Mouse (Mus musculus): Measurements from ENCODE around the gene Inpp4b.

Gene Inpp4b

DNA sequence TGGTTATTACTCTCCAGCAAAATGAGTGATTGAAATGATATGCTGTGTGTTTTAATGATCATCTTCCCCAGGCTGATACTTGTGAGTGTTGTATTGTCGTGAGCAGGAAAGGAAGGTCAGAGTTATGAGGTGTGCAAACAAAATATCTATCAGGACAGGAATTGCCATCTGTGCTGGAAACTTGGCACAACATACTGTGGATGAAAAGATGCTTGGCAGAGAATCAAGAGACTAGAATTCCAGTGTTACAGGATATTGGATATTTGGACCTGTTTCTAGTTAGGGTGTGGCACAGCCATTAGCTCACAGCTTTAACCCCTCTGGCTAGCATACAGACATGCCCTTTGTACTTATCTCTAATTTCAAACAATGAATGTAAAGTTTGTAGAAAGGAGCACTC is 507.6 kb downstream of the Inpp4b start:
- no peak for DNase-seq

DNA sequence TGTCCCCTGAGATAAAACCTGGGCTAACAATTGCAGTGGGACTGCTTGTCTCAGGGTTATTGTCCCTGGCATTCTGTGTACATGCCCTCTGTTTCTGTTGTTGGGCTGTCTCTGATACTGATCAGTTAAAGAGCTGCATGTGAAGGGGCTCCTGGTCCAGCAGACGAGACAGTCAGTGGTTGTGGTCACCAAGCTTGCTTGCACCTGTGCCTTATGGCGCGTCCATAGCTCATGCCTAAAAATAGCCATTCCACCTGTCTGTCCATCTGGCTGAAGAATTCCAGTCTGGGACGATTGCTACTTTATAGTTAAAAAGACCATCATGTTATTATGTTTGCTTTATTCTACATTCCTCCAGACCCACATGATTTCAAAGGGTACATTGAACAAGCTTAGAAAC is 510.8 kb downstream of the Inpp4b start:
- DNase-seq: no peak

DNA sequence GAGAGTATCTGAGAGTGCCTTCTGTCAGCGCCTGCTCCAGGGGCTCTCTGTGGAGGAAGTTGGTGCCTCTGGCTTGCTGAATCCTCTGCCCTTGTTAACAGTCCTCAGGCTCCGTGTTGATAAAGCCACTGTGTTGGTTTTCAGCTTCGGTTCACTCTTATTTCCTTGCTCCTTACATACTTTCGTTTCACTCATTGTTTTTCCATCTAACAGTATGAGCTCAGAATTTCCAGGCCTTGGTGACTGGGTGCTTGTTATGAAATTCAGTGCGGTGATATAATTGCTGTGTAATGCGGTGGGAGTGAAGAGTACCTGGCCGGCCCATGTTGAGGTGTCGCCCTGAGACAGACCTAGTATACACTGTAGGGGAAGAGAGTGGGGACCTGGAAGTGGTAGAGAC is 512.2 kb downstream of the Inpp4b start:
- DNase-seq: no peak

- no peak for DNase-seq
Measured at GRCm38 (mm10) chr8:81855009-81855408, 512.7 kb downstream of the Inpp4b start.

GRCm38 (mm10) chr8:81856120-81856519 is 513.8 kb downstream of the Inpp4b start:
- no peak for DNase-seq

GRCm38 (mm10) chr8:81856608-81857007 is 514.3 kb downstream of the Inpp4b start:
- DNase-seq: peak; percentile 27 to 40

GRCm38 (mm10) chr8:81858393-81858792 is 516.0 kb downstream of the Inpp4b start:
- no peak for DNase-seq

- DNase-seq: no peak
Measured at GRCm38 (mm10) chr8:81859805-81860204, 517.4 kb downstream of the Inpp4b start.

DNA sequence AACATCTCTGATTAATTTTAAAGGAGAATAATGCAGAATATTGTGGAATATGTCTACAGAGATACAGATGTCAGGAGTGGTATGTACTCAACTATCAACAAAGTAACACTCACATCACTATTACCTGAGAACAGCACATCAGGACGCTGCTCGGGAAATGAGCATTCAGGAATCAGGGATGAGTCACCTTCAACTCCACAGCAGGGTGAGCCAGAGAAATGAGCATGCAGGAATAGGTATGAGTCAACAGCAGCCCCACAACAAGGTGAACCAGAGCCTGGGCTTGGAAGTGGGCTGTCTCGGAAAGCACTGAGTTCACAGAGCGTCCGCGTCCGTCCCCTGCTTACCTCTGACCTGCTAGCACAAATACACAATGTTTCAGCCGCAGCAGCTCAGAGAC is 519.0 kb downstream of the Inpp4b start:
- no peak for DNase-seq

DNA sequence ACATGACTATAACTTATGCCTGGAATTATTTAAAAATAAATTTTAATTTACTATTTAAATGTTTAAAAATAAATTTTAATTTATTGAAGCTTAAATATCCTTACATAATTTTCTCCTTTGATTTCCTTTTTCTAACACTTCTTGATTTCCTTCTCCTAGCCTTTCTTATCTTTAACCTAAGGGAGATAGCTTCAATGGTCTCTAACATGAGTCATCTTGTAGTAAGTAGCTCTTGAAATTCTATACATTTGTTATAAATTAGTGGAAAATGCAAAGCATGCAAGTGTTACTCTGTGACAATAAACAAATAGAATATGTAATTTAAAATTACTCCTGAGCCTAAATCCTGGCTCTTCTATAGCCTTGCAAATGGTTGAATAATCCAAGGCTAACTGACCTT is 520.4 kb downstream of the Inpp4b start:
- DNase-seq: no peak

DNA sequence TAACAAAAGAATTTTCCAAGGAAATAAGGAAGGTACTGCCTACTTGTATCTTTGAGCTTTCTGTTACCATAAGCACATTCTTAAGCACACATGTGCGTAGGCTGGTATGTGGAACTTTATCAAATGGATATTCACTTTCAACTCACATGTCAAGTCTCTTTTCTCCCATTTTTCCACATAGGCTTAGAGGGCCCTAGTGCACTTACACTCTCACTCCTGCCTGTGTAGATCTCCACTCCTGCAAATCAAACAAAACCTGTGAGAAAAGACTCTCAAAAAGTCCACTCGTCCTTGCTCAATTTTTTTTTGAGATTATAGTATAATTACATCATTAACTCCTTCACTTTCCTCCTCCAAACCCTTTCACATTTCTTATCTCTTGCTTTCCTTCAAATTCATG is 522.0 kb downstream of the Inpp4b start:
- no peak for DNase-seq

DNA sequence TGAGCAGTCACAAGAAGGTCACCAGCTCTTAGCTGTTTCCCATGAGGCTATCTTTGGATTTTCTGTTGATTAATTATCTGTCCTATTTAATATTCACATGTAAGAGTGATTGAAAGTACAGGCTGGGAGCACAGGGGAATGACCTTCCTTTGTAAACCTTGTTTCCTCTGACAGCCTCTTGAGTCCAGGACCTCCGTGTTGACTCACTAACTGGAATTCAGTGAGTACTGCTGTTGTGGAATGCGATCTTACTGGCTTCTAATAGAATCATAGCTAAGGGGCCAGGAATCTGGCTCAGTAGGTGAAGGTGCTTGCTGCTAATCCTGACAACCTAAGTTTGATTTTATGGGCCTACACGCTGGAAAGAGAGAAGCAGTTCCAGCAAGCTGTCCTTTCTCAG is 523.3 kb downstream of the Inpp4b start:
- DNase-seq: peak in 1 of 2 experiments; percentile 8

GRCm38 (mm10) chr8:81867020-81867419 is 524.7 kb downstream of the Inpp4b start:
- DNase-seq: no peak

- no peak for DNase-seq
Measured at GRCm38 (mm10) chr8:81870466-81870865, 528.1 kb downstream of the Inpp4b start.

- no peak for DNase-seq
Measured at GRCm38 (mm10) chr8:81880071-81880470, 537.7 kb downstream of the Inpp4b start.

GRCm38 (mm10) chr8:81884195-81884594 is 541.8 kb downstream of the Inpp4b start:
- DNase-seq: no peak

DNA sequence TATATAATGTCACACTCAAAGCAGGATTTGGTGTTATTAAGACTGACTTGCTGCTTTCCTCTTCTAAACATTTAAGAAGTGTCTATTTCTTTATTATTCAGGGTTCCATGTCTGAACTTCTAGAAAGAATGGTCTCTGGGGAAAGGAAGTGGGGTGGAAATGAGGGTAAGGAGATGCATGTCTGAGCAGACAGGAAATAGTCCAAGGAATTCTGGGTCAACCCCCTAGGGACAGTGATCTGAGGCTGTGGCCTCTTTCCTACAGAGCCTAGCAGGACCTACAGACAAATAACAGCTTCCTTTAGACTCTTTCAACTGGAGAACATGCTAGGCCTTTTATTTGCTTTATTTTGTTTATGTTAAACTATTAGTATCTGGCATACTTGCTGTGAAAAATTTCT is 546.5 kb downstream of the Inpp4b start:
- DNase-seq: peak in 1 of 2 experiments; percentile 44

DNA sequence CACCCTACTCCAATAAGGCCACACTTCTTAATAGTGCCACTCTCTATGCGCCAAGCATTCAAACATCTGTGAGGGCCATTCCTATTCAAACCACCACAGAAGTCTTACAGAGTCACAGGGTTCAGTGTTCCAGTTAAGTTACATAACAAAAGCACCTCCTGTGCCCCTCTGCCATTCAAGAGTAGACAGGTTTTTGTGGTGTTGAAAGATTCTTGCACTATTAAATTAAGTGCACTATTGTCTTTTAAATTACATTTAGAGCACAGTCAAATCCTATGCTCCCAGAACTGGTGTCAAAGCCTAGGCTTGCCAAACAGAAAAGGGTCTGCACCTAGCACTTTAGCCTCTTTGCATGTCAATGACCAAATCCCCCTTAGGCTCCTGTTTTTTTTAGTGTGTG is 550.9 kb downstream of the Inpp4b start:
- DNase-seq: no peak

DNA sequence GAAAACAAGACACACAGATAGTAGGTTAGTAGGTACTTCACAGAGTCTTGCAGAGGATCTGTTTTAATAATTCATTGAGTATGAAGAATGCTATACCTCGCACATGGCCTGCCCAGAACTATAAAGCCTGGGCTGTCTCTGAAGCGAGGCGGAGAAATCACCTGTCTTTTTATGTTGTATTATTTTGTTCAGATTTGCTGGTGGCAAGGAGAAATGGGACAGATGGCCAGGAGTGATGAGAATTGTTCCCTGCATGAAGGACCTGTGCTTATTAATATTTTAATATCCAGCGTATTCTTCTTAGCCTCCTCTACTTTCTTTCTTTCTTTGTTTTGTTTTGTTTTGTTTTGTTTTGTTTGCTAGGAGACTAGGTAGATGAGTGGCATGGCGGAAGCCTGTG is 604.5 kb downstream of the Inpp4b start:
- DNase-seq: no peak

- DNase-seq: no peak
Measured at GRCm38 (mm10) chr8:81953101-81953500, 610.7 kb downstream of the Inpp4b start.

GRCm38 (mm10) chr8:81985128-81985665 is 642.8 kb downstream of the Inpp4b start:
- no peak for DNase-seq

GRCm38 (mm10) chr8:81992966-81993365 is 650.6 kb downstream of the Inpp4b start:
- DNase-seq: no peak

- no peak for DNase-seq
Measured at GRCm38 (mm10) chr8:81996239-81996638, 653.9 kb downstream of the Inpp4b start.

- no peak for DNase-seq
Measured at GRCm38 (mm10) chr8:81996823-81997222, 654.5 kb downstream of the Inpp4b start.

- no peak for DNase-seq
Measured at GRCm38 (mm10) chr8:82004158-82004557, 661.8 kb downstream of the Inpp4b start.

GRCm38 (mm10) chr8:82005466-82005865 is 663.1 kb downstream of the Inpp4b start:
- DNase-seq: no peak
